Mouse (Mus musculus) C2C12 (cell line): ENCODE measurements at regions not wholly inside any gene's neighbourhood (a gene's known extent, or its start where the extent isn't known, plus 50 kb on each side); places are given as distances from the start of the nearest gene placed in this dataset.

Source experiments
- CTCF ChIP-seq: IDR thresholded peaks from one replicate; pipeline ENCODE4 v1.5.1; 2011; ENCODE audit not compliant: control insufficient read depth, insufficient read depth, insufficient read length
- MAX ChIP-seq: IDR thresholded peaks from one replicate; pipeline ENCODE4 v1.6.1; 2011; ENCODE audit warnings: mild to moderate bottlenecking, control low read depth
- MYOG ChIP-seq: IDR thresholded peaks from one replicate; pipeline ENCODE4 v1.6.1; 2011; ENCODE audit not compliant: control insufficient read depth, insufficient read length; ENCODE audit errors: extremely low read depth
- USF1 ChIP-seq: IDR thresholded peaks from one replicate; pipeline ENCODE4 v1.6.1; 2011; ENCODE audit warnings: low read depth, mild to moderate bottlenecking, control low read depth, moderate library complexity

GRCm38 (mm10) chr19:44677295-44677694 lies 78.5 kb upstream of the Pax2 start:
- TF ChIP-seq USF1 = no peak
- no peak for TF ChIP-seq MYOG
- no peak for TF ChIP-seq CTCF
- TF ChIP-seq MAX = no peak
